Mouse (Mus musculus) cerebellum, postnatal 14 days (tissue): ENCODE measurements at regions not wholly inside any gene's neighbourhood (a gene's known extent, or its start where the extent isn't known, plus 50 kb on each side); places are given as distances from the start of the nearest gene placed in this dataset.

Experiments used
- DNase-seq, 2 experiments: peaks; one replicate each; pipeline ENCODE4 v3.0.0; 2021; ENCODE audit warnings: mixed read lengths in 2 of 2

- DNase-seq = no peak
Measured at GRCm38 (mm10) chr5:41994307-41994706, 73.5 kb upstream of the Gm16223 start.

GRCm38 (mm10) chr5:41983556-41983955 lies 84.2 kb upstream of the Gm16223 start:
- no peak for DNase-seq

- DNase-seq = no peak
Measured at GRCm38 (mm10) chr5:41975535-41975934, 92.2 kb upstream of the Gm16223 start.

- DNase-seq = peak; percentile 39 to 40
Measured at GRCm38 (mm10) chr5:41971201-41971600, 96.6 kb upstream of the Gm16223 start.

GRCm38 (mm10) chr5:41966958-41967357 lies 100.8 kb upstream of the Gm16223 start:
- peak; percentile 15 to 17 for DNase-seq

GRCm38 (mm10) chr5:41947114-41947640 lies 103.1 kb upstream of the Bod1l start:
- peak; percentile 64 to 84 for DNase-seq

- no peak for DNase-seq
Measured at GRCm38 (mm10) chr5:41943399-41943798, 99.3 kb upstream of the Bod1l start.

GRCm38 (mm10) chr5:41942131-41942530 lies 98.0 kb upstream of the Bod1l start:
- DNase-seq = no peak

GRCm38 (mm10) chr5:41941216-41941615 lies 97.1 kb upstream of the Bod1l start:
- DNase-seq = no peak

GRCm38 (mm10) chr5:41939736-41940135 lies 95.6 kb upstream of the Bod1l start:
- peak; percentile 40 to 60 for DNase-seq

GRCm38 (mm10) chr5:41910053-41910452 lies 65.9 kb upstream of the Bod1l start:
- peak; percentile 87 to 88 for DNase-seq

GRCm38 (mm10) chr5:41907749-41908148 lies 63.6 kb upstream of the Bod1l start:
- no peak for DNase-seq

GRCm38 (mm10) chr5:41904512-41904911 lies 60.4 kb upstream of the Bod1l start:
- DNase-seq = no peak

GRCm38 (mm10) chr5:41899237-41899636 lies 55.1 kb upstream of the Bod1l start:
- DNase-seq = no peak

GRCm38 (mm10) chr5:41898748-41899147 lies 54.6 kb upstream of the Bod1l start:
- no peak for DNase-seq
